Comparison of ENCODE assay signal across 26 mouse cellular contexts in genomic region chr7:100530766-100531165, GRCm38 (mm10). TPM values are rescaled to one million over a fixed set of nuclear protein-coding genes. Genes with fewer than 3 reads are reported as not detected.
DNase-seq lines count a peak whose midpoint lies in the region; ATAC-seq and TF ChIP-seq lines count a peak whose summit lies in the region.
"Had no signal": no experiment of that assay in that cellular context is flagged by ENCODE, and none has a peak within 500 bp of the region (broad histone marks: within the 10 kb centered on the region; RNA-seq: fewer than 3 reads in every experiment).

No protein-coding gene starts in this region.

- no peaks in the 10 kb centered on the region for H3K36me3 ChIP-seq in liver, adult 2 months (ENCODE audit: control insufficient read depth, insufficient read depth, low read length)
- no peaks in the 10 kb centered on the region for H3K36me3 ChIP-seq in liver, embryonic 11.5 days (ENCODE audit: control insufficient read depth, insufficient read depth, low read length)
- H3K36me3 ChIP-seq in macrophage (ENCODE audit: inconsistent target), result no peaks in the 10 kb centered on the region
- no peaks in the 10 kb centered on the region for H3K36me3 ChIP-seq in stomach, postnatal 0 days (ENCODE audit: control insufficient read depth, insufficient read depth, low read length)
- H3K36me3 ChIP-seq: embryonic facial prominence, embryonic 10.5 days; embryonic facial prominence, embryonic 12.5 days; forebrain, embryonic 15.5 days had no signal

- ATAC-seq in liver, embryonic 11.5 days (replicated peaks; ENCODE audit: low FRiP score), result no peak
- ATAC-seq in megakaryocyte progenitor cell, adult 5-6 weeks (replicated peaks; ENCODE audit: poor library complexity), result peak; percentile 26; the same call in 1 of the 2 replicates
- no peak for ATAC-seq in stomach, postnatal 0 days (ENCODE audit: low FRiP score, low TSS enrichment)
- ATAC-seq: CD4-positive, CD25-positive, alpha-beta regulatory T cell, adult 4 months; forebrain, embryonic 13.5 days; forebrain, embryonic 15.5 days; Patski had no signal

- no peak for TF ChIP-seq POLR2A in liver, adult 2 months (IDR thresholded peaks at IDR 0.05; ENCODE audit: extremely low read depth, insufficient read depth, low read length)
- no peak for TF ChIP-seq POLR2A in bone marrow macrophage, adult 2 months (IDR thresholded peaks at IDR 0.05; ENCODE audit: borderline replicate concordance, low read depth, low read length)

- no peaks in the 10 kb centered on the region for H3K27me3 ChIP-seq in liver, adult 2 months (ENCODE audit: control insufficient read depth, insufficient read depth, low read length)
- H3K27me3 ChIP-seq in liver, embryonic 11.5 days (replicated peaks; ENCODE audit: control insufficient read depth, insufficient read depth, low read length), result no peaks in the 10 kb centered on the region
- H3K27me3 ChIP-seq in stomach, postnatal 0 days (ENCODE audit: control insufficient read depth, insufficient read depth, low read length), result no peaks in the 10 kb centered on the region
- H3K27me3 ChIP-seq: CH12.LX; embryonic facial prominence, embryonic 12.5 days; forebrain, embryonic 13.5 days; forebrain, embryonic 15.5 days; Patski had no signal

- TF ChIP-seq EP300 in stomach, postnatal 0 days (optimal IDR thresholded peaks at IDR 0.05), result no peak

- DNase-seq in liver, adult 2 months (ENCODE audit: extremely low read depth, low read depth, low spot score), result peak; percentile 25
- DNase-seq in liver, embryonic 11.5 days (ENCODE audit: low spot score), result no peak
- no peak for DNase-seq in thymus, postnatal 0 days (ENCODE audit: low spot score)
- DNase-seq in kidney, postnatal 36 days, result no peak
- no peak for DNase-seq in stomach, postnatal 0 days (ENCODE audit: low spot score)
- DNase-seq: adrenal gland, adult 2 months; adrenal gland, postnatal 10 days; adrenal gland, postnatal 25 days; B cell, adult 2 months; cerebellum, adult 11-12 months; cerebellum, adult 2 months; cerebellum, adult 9-10 months; cerebellum, postnatal 10 days; cerebellum, postnatal 25 days had no signal

- no peaks in the 10 kb centered on the region for H3K9me3 ChIP-seq in liver, embryonic 11.5 days (ENCODE audit: control insufficient read depth, low read length)
- no peaks in the 10 kb centered on the region for H3K9me3 ChIP-seq in stomach, postnatal 0 days (ENCODE audit: control insufficient read depth, low read length)
- H3K9me3 ChIP-seq: embryonic facial prominence, embryonic 10.5 days; embryonic facial prominence, embryonic 12.5 days; forebrain, embryonic 13.5 days; forebrain, embryonic 15.5 days; G1E had no signal

- H3K79me2 ChIP-seq in liver, adult 2 months (ENCODE audit: control insufficient read depth, insufficient read depth, low read length), result no peaks in the 10 kb centered on the region
- H3K79me2 ChIP-seq in macrophage (ENCODE audit: inconsistent target), result peaks cover 9% of the 10 kb centered on the region; the same call in 1 of the 2 replicates

- no peaks in the 10 kb centered on the region for H3K4me1 ChIP-seq in liver, adult 2 months (ENCODE audit: control insufficient read depth, insufficient read depth, low read length)
- H3K4me1 ChIP-seq in liver, embryonic 11.5 days (replicated peaks; ENCODE audit: control insufficient read depth, insufficient read depth, low read length), result peaks cover 8% of the 10 kb centered on the region
- H3K4me1 ChIP-seq in bone marrow macrophage, adult 2 months (ENCODE audit: control insufficient read depth, insufficient read depth, low read length), result peaks cover 37% of the 10 kb centered on the region
- H3K4me1 ChIP-seq in stomach, postnatal 0 days (replicated peaks; ENCODE audit: control insufficient read depth, insufficient read depth), result no peaks in the 10 kb centered on the region
- H3K4me1 ChIP-seq: embryonic facial prominence, embryonic 10.5 days; embryonic facial prominence, embryonic 12.5 days; forebrain, embryonic 13.5 days; forebrain, embryonic 15.5 days had no signal

- no peak for TF ChIP-seq CTCF in liver, adult 2 months (IDR thresholded peaks at IDR 0.05; ENCODE audit: low read depth, low read length)
- TF ChIP-seq CTCF in bone marrow macrophage, adult 2 months (IDR thresholded peaks at IDR 0.05; ENCODE audit: low read depth, low read length), result no peak
- no peak for TF ChIP-seq CTCF in stomach, postnatal 0 days (IDR thresholded peaks at IDR 0.05; ENCODE audit: low read depth)

- WGBS in liver, adult 2 months, result 91% methylated on average over 5 of the region's 5 CpGs
- WGBS in liver, embryonic 11.5 days, result 89% methylated on average over 5 of the region's 5 CpGs
- WGBS in macrophage (ENCODE audit: missing documents), result 42% methylated on average over 5 of the region's 5 CpGs
- 90% methylated on average over 5 of the region's 5 CpGs for WGBS in stomach, postnatal 0 days

- no peak overlapping the region for H3K4me2 ChIP-seq in liver, embryonic 11.5 days
- no peak overlapping the region for H3K4me2 ChIP-seq in stomach, postnatal 0 days (replicated peaks; ENCODE audit: low read depth)
- H3K4me2 ChIP-seq: embryonic facial prominence, embryonic 12.5 days; forebrain, embryonic 13.5 days; forebrain, embryonic 15.5 days had no signal

- no peak overlapping the region for H3K4me3 ChIP-seq in liver, adult 2 months (ENCODE audit: insufficient read depth, low read depth, low read length)
- no peak overlapping the region for H3K4me3 ChIP-seq in liver, embryonic 11.5 days (ENCODE audit: low read depth, low read length)
- peak overlapping the region; percentile 25; the same call in 1 of the 2 replicates for H3K4me3 ChIP-seq in bone marrow macrophage, adult 2 months (ENCODE audit: insufficient read depth, low read length)
- no peak overlapping the region for H3K4me3 ChIP-seq in macrophage (ENCODE audit: inconsistent target)
- no peak overlapping the region for H3K4me3 ChIP-seq in stomach, postnatal 0 days (ENCODE audit: low read depth, low read length)
- H3K4me3 ChIP-seq: embryonic facial prominence, embryonic 10.5 days; embryonic facial prominence, embryonic 12.5 days; forebrain, embryonic 13.5 days; forebrain, embryonic 15.5 days had no signal

- H3K27ac ChIP-seq in liver, adult 2 months (replicated peaks; ENCODE audit: insufficient read depth, low read depth, low read length), result no peak overlapping the region
- no peak overlapping the region for H3K27ac ChIP-seq in liver, embryonic 11.5 days (ENCODE audit: low read depth, low read length)
- H3K27ac ChIP-seq in bone marrow macrophage, adult 2 months (ENCODE audit: insufficient read depth, low read depth, low read length), result peak overlapping the region; percentile 80
- H3K27ac ChIP-seq in macrophage, result peak overlapping the region; percentile 66
- no peak overlapping the region for H3K27ac ChIP-seq in stomach, postnatal 0 days (replicated peaks)
- H3K27ac ChIP-seq: embryonic facial prominence, embryonic 10.5 days; embryonic facial prominence, embryonic 12.5 days; forebrain, embryonic 13.5 days; forebrain, embryonic 15.5 days had no signal

- H3K9ac ChIP-seq in liver, adult 2 months (ENCODE audit: low read depth, low read length), result no peak overlapping the region
- no peak overlapping the region for H3K9ac ChIP-seq in liver, embryonic 11.5 days (ENCODE audit: low read depth, low read length)
- no peak overlapping the region for H3K9ac ChIP-seq in stomach, postnatal 0 days (ENCODE audit: low read length)
- H3K9ac ChIP-seq: embryonic facial prominence, embryonic 12.5 days; forebrain, embryonic 13.5 days; forebrain, embryonic 15.5 days had no signal

RNA-seq across cellular contexts. Expression of gene Coa4, which starts 6.1 kb away (rescaled TPM):
- total RNA-seq in liver, adult 2 months (2014; rRNA removed), result 4.3 and 10.7 TPM in 2 replicates
- polyA plus RNA-seq in liver, adult 2 months (2012; rRNA removed), result 8.9 and 11.6 TPM in 2 replicates
- polyA plus RNA-seq in liver, embryonic 11.5 days (2014; fragmentation: Nextera tagmentation; extraction: Ambion mirVana), result 26.3 and 27.5 TPM in 2 replicates
- 25.9 and 29.7 TPM in 2 replicates for polyA plus RNA-seq in bone marrow macrophage, adult 2 months (2012; ENCODE audit: insufficient read depth, insufficient read length, missing spikeins)
- 10 to 100 TPM in 9 of 26 experiments, 1 to 10 TPM in 17; 1.2 to 24.0 (median 5.3) TPM for total RNA-seq in macrophage (2018; cell fraction: chromatin; rRNA removed)
- 10 to 100 TPM; 13.0 to 43.0 (median 34.9) TPM for total RNA-seq in macrophage (2018; cell fraction: cytosol; rRNA removed)
- 10 to 100 TPM in 7 of 26 experiments, 1 to 10 TPM in 19; 1.4 to 23.3 (median 6.9) TPM for total RNA-seq in macrophage (2018; cell fraction: nucleus; rRNA removed)
- 33.7 to 48.0 TPM (median 34.1 TPM) in 3 replicates for polyA plus RNA-seq in macrophage (2018)
- 10.7 and 21.3 TPM in 2 replicates for total RNA-seq in megakaryocyte progenitor cell, adult 5-6 weeks (2015)
- total RNA-seq in megakaryocyte progenitor cell, adult 5-6 weeks (2017), result 11.6 and 13.0 TPM in 2 replicates
- 18.4 and 18.6 TPM in 2 replicates for polyA plus RNA-seq in thymus, postnatal 0 days (2015; fragmentation: Nextera tagmentation; extraction: Ambion mirVana)
- 25.2 and 27.2 TPM in 2 replicates for polyA plus RNA-seq in stomach, postnatal 0 days (2015; fragmentation: Nextera tagmentation; extraction: Ambion mirVana)

RNA-seq across cellular contexts. Expression of gene Dnajb13, which starts 16.0 kb away (rescaled TPM):
- 0.27 and 0.55 TPM in 2 replicates for total RNA-seq in liver, adult 2 months (2014; rRNA removed)
- 0.29 and 0.30 TPM in 2 replicates for polyA plus RNA-seq in liver, adult 2 months (2012; rRNA removed)
- 1.2 and 1.6 TPM in 2 replicates for polyA plus RNA-seq in liver, embryonic 11.5 days (2014; fragmentation: Nextera tagmentation; extraction: Ambion mirVana)
- polyA plus RNA-seq in bone marrow macrophage, adult 2 months (2012; ENCODE audit: insufficient read depth, insufficient read length, missing spikeins), result 0.63 and 1.5 TPM in 2 replicates
- 1 to 10 TPM in 12 of 26 experiments, under 1 TPM in 11, not detected in 3; 0.33 to 2.9 (median 1.1) TPM for total RNA-seq in macrophage (2018; cell fraction: chromatin; rRNA removed)
- 1 to 10 TPM in 21 of 26 experiments, under 1 TPM in 5; 0.59 to 2.8 (median 1.4) TPM for total RNA-seq in macrophage (2018; cell fraction: cytosol; rRNA removed)
- 1 to 10 TPM in 11 of 26 experiments, under 1 TPM in 13, not detected in 2; 0.24 to 4.2 (median 0.93) TPM for total RNA-seq in macrophage (2018; cell fraction: nucleus; rRNA removed)
- 0.88 to 2.8 TPM (median 2.0 TPM) in 3 replicates for polyA plus RNA-seq in macrophage (2018)
- total RNA-seq in megakaryocyte progenitor cell, adult 5-6 weeks (2015), result not detected in 2 replicates
- 0.17 TPM in 1 of 2 replicates, not detected in the other for total RNA-seq in megakaryocyte progenitor cell, adult 5-6 weeks (2017)
- 1.7 TPM in 2 replicates for polyA plus RNA-seq in thymus, postnatal 0 days (2015; fragmentation: Nextera tagmentation; extraction: Ambion mirVana)
- polyA plus RNA-seq in stomach, postnatal 0 days (2015; fragmentation: Nextera tagmentation; extraction: Ambion mirVana), result 0.45 and 0.54 TPM in 2 replicates
- total RNA-seq: adrenal gland, postnatal 25 days had no signal
- polyA plus RNA-seq: G1E had no signal

RNA-seq across cellular contexts. Expression of gene Ucp2, which starts 37.6 kb away (rescaled TPM):
- 12.2 and 17.5 TPM in 2 replicates for total RNA-seq in liver, adult 2 months (2014; rRNA removed)
- 27.9 and 45.2 TPM in 2 replicates for polyA plus RNA-seq in liver, adult 2 months (2012; rRNA removed)
- polyA plus RNA-seq in liver, embryonic 11.5 days (2014; fragmentation: Nextera tagmentation; extraction: Ambion mirVana), result 487 and 491 TPM in 2 replicates
- polyA plus RNA-seq in bone marrow macrophage, adult 2 months (2012; ENCODE audit: insufficient read depth, insufficient read length, missing spikeins), result 1,592 and 1,654 TPM in 2 replicates
- total RNA-seq in macrophage (2018; cell fraction: chromatin; rRNA removed), result 100 to 1,000 TPM in 12 of 26 experiments, 10 to 100 TPM in 14; 11.5 to 444 (median 80.1) TPM
- total RNA-seq in macrophage (2018; cell fraction: cytosol; rRNA removed), result 1,000 to 10,000 TPM in 4 of 26 experiments, 100 to 1,000 TPM in 22; 386 to 1,183 (median 657) TPM
- 100 to 1,000 TPM in 24 of 26 experiments, 10 to 100 TPM in 2; 72.3 to 437 (median 188) TPM for total RNA-seq in macrophage (2018; cell fraction: nucleus; rRNA removed)
- polyA plus RNA-seq in macrophage (2018), result 934 to 1,261 TPM (median 1,117 TPM) in 3 replicates
- total RNA-seq in megakaryocyte progenitor cell, adult 5-6 weeks (2015), result 208 and 232 TPM in 2 replicates
- 90.4 and 97.3 TPM in 2 replicates for total RNA-seq in megakaryocyte progenitor cell, adult 5-6 weeks (2017)
- polyA plus RNA-seq in thymus, postnatal 0 days (2015; fragmentation: Nextera tagmentation; extraction: Ambion mirVana), result 803 and 920 TPM in 2 replicates
- polyA plus RNA-seq in stomach, postnatal 0 days (2015; fragmentation: Nextera tagmentation; extraction: Ambion mirVana), result 618 and 662 TPM in 2 replicates

RNA-seq across cellular contexts. Expression of gene Ucp3, which starts 58.0 kb away (rescaled TPM):
- total RNA-seq in liver, adult 2 months (2014; rRNA removed), result not detected in 2 replicates
- not detected in 2 replicates for polyA plus RNA-seq in liver, adult 2 months (2012; rRNA removed)
- polyA plus RNA-seq in liver, embryonic 11.5 days (2014; fragmentation: Nextera tagmentation; extraction: Ambion mirVana), result not detected in 2 replicates
- polyA plus RNA-seq in bone marrow macrophage, adult 2 months (2012; ENCODE audit: insufficient read depth, insufficient read length, missing spikeins), result not detected in 2 replicates
- total RNA-seq in macrophage (2018; cell fraction: chromatin; rRNA removed), result under 1 TPM in 6 of 26 experiments, not detected in 20; 0.26 to 0.71 (median 0.52) TPM
- total RNA-seq in macrophage (2018; cell fraction: cytosol; rRNA removed), result under 1 TPM in 2 of 26 experiments, not detected in 24; 0.10 to 0.12 TPM
- under 1 TPM in 3 of 26 experiments, not detected in 23; 0.21 to 0.41 (median 0.28) TPM for total RNA-seq in macrophage (2018; cell fraction: nucleus; rRNA removed)
- polyA plus RNA-seq in macrophage (2018), result not detected in 3 replicates
- 0.15 TPM in 1 of 2 replicates, not detected in the other for total RNA-seq in megakaryocyte progenitor cell, adult 5-6 weeks (2015)
- total RNA-seq in megakaryocyte progenitor cell, adult 5-6 weeks (2017), result not detected in 2 replicates
- 0.12 and 0.14 TPM in 2 replicates for polyA plus RNA-seq in thymus, postnatal 0 days (2015; fragmentation: Nextera tagmentation; extraction: Ambion mirVana)
- 1.4 and 1.7 TPM in 2 replicates for polyA plus RNA-seq in stomach, postnatal 0 days (2015; fragmentation: Nextera tagmentation; extraction: Ambion mirVana)
- total RNA-seq: CH12.LX had no signal
- polyA plus RNA-seq: CD4-positive, CD25-positive, alpha-beta regulatory T cell, adult 4 months; embryonic facial prominence, embryonic 12.5 days; forebrain, embryonic 11.5 days; forebrain, embryonic 13.5 days; forebrain, embryonic 15.5 days; G1E had no signal

Comparison
In these comparisons a context has a peak if more than half of its experiments do, and no peak if none do; other contexts are left out.
1. RNA of gene Ucp2, which starts 37.6 kb away (polyA plus RNA-seq): 1,592 to 1,654 TPM in bone marrow macrophage, adult 2 months, 934 to 1,261 TPM in macrophage, 803 to 920 TPM in thymus, postnatal 0 days, 618 to 662 TPM in stomach, postnatal 0 days and 487 to 491 TPM in liver, embryonic 11.5 days; 27.9 to 45.2 TPM in liver, adult 2 months; every median in the first group is over 10 times any median in the second.
2. H3K27ac ChIP-seq: peak in bone marrow macrophage, adult 2 months (single experiment) and macrophage (single experiment); none in liver, adult 2 months (single experiment), liver, embryonic 11.5 days (single experiment) and stomach, postnatal 0 days (single experiment).